Mouse (Mus musculus): ENCODE measurements around the gene Fbxo47. TPM values are rescaled to one million over a fixed set of nuclear protein-coding genes. Genes with fewer than 3 reads are reported as not detected.

The Fbxo47 gene
- total RNA-seq, 1 experiment from 2014 or later, result 1.0 TPM

- ATAC-seq (ENCODE audit: extremely low read depth, insufficient number of reproducible peaks, low FRiP score, poor library complexity, severe bottlenecking), result no peak
Observed at GRCm38 (mm10) chr11:97819102-97819501, 64.9 kb downstream of the Fbxo47 start.

- ATAC-seq (ENCODE audit: extremely low read depth, insufficient number of reproducible peaks, low FRiP score, poor library complexity, severe bottlenecking), result no peak
Observed at GRCm38 (mm10) chr11:97818571-97818970, 65.4 kb downstream of the Fbxo47 start.

GRCm38 (mm10) chr11:97818003-97818402, 66.0 kb downstream of the Fbxo47 start:
- ATAC-seq (ENCODE audit: extremely low read depth, insufficient number of reproducible peaks, low FRiP score, poor library complexity, severe bottlenecking), result no peak

- no peak for ATAC-seq (ENCODE audit: extremely low read depth, insufficient number of reproducible peaks, low FRiP score, poor library complexity, severe bottlenecking)
Observed at GRCm38 (mm10) chr11:97817379-97817778, 66.6 kb downstream of the Fbxo47 start.

GRCm38 (mm10) chr11:97816916-97817315, 67.0 kb downstream of the Fbxo47 start:
- no peak for ATAC-seq (ENCODE audit: extremely low read depth, insufficient number of reproducible peaks, low FRiP score, poor library complexity, severe bottlenecking)

- no peak for ATAC-seq (ENCODE audit: extremely low read depth, insufficient number of reproducible peaks, low FRiP score, poor library complexity, severe bottlenecking)
Observed at GRCm38 (mm10) chr11:97816176-97816575, 67.8 kb downstream of the Fbxo47 start.

GRCm38 (mm10) chr11:97815736-97816135, 68.2 kb downstream of the Fbxo47 start:
- no peak for ATAC-seq (ENCODE audit: extremely low read depth, insufficient number of reproducible peaks, low FRiP score, poor library complexity, severe bottlenecking)

- ATAC-seq (ENCODE audit: extremely low read depth, insufficient number of reproducible peaks, low FRiP score, poor library complexity, severe bottlenecking), result no peak
Observed at GRCm38 (mm10) chr11:97813746-97814515, 70.0 kb downstream of the Fbxo47 start.

GRCm38 (mm10) chr11:97813085-97813484, 70.9 kb downstream of the Fbxo47 start:
- ATAC-seq (ENCODE audit: extremely low read depth, insufficient number of reproducible peaks, low FRiP score, poor library complexity, severe bottlenecking), result no peak

- no peak for ATAC-seq (ENCODE audit: extremely low read depth, insufficient number of reproducible peaks, low FRiP score, poor library complexity, severe bottlenecking)
Observed at GRCm38 (mm10) chr11:97812491-97812921, 71.4 kb downstream of the Fbxo47 start.

GRCm38 (mm10) chr11:97811569-97812362, 72.2 kb downstream of the Fbxo47 start:
- no peak for ATAC-seq (ENCODE audit: extremely low read depth, insufficient number of reproducible peaks, low FRiP score, poor library complexity, severe bottlenecking)

- no peak for ATAC-seq (ENCODE audit: extremely low read depth, insufficient number of reproducible peaks, low FRiP score, poor library complexity, severe bottlenecking)
Observed at GRCm38 (mm10) chr11:97810970-97811369, 73.0 kb downstream of the Fbxo47 start.

GRCm38 (mm10) chr11:97810356-97810755, 73.6 kb downstream of the Fbxo47 start:
- no peak for ATAC-seq (ENCODE audit: extremely low read depth, insufficient number of reproducible peaks, low FRiP score, poor library complexity, severe bottlenecking)

- no peak for ATAC-seq (ENCODE audit: extremely low read depth, insufficient number of reproducible peaks, low FRiP score, poor library complexity, severe bottlenecking)
Observed at GRCm38 (mm10) chr11:97809235-97810121, 74.5 kb downstream of the Fbxo47 start.

GRCm38 (mm10) chr11:97808621-97809234, 75.2 kb downstream of the Fbxo47 start:
- no peak for ATAC-seq (ENCODE audit: extremely low read depth, insufficient number of reproducible peaks, low FRiP score, poor library complexity, severe bottlenecking)

- no peak for ATAC-seq (ENCODE audit: extremely low read depth, insufficient number of reproducible peaks, low FRiP score, poor library complexity, severe bottlenecking)
Observed at GRCm38 (mm10) chr11:97808093-97808492, 75.9 kb downstream of the Fbxo47 start.

GRCm38 (mm10) chr11:97807626-97808025, 76.3 kb downstream of the Fbxo47 start:
- no peak for ATAC-seq (ENCODE audit: extremely low read depth, insufficient number of reproducible peaks, low FRiP score, poor library complexity, severe bottlenecking)

GRCm38 (mm10) chr11:97806613-97806964, 77.4 kb downstream of the Fbxo47 start:
- no peak for ATAC-seq (ENCODE audit: extremely low read depth, insufficient number of reproducible peaks, low FRiP score, poor library complexity, severe bottlenecking)

Measured in neutrophil, adult 5-6 weeks (primary cell).